Mouse (Mus musculus) neural tube, embryonic 10.5 days (tissue): ENCODE data around the gene Stk33.
A peak's percentile ranks its signal among the peaks of the same experiment; 100 is the strongest.

ENCODE experiments used
- DNase-seq: peaks from one replicate; pipeline ENCODE4 v3.0.0-alpha.2; 2017; ENCODE audit warnings: low spot score; ENCODE audit errors: extremely low spot score

The Stk33 gene

DNA sequence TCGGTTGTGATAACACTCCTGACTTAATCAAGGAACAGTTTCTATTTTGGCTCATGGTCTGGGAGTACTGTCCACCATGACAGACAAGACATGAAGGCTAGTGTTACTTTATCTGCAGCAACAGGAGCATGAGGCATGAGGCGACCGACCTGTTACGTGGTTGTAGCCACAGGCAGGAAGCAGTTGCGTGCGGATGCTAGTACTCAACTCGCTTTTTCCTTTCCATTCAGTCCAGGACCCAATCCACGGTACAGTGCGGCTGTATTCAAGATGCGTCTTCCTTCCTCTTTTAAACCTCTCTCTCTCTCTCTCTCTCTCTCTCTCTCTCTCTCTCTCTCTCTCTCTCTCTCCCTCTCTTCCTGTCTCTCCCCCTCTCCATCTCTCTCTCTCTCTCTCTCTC is 194.1 kb downstream of the Stk33 start:
- no peak for DNase-seq

DNA sequence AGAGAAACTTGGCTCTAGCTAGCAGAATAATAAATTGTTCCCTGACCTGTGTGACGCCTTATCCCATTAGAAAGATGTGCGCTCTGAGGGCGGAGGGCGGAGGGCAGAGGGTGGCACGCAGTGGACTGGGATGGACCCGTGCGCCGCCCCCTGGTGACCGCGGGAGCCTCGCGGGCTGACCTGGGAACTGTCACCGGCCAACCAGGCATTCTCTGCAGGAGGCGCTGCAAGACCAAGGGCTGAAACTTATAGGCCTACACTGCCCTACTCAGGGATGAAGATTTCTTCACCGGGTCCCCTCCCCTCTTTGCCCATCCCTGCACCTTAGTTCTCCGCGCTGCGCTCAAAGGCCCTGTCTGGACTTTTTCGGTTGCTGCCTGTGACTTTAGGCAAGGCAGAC is 197.6 kb downstream of the Stk33 start:
- no peak for DNase-seq

DNA sequence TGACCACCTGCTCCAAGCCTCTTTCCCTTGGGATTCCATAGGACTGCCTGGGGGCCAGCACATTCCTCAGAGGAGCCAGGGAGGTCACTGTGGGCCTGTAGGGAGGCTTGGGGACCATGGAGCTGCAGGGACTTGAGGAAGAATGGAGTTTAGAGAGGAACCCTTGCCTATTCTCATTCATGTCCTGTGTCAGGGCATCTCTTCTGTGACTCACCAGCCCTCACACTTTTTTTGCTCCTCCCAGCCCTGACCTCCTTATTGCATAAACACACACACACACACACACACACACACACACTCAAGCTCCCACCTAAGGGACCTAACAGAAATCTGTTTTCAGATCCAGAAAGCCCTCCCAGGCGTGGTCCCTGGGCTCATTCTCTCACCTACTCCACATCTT is 199.5 kb downstream of the Stk33 start:
- no peak for DNase-seq

DNA sequence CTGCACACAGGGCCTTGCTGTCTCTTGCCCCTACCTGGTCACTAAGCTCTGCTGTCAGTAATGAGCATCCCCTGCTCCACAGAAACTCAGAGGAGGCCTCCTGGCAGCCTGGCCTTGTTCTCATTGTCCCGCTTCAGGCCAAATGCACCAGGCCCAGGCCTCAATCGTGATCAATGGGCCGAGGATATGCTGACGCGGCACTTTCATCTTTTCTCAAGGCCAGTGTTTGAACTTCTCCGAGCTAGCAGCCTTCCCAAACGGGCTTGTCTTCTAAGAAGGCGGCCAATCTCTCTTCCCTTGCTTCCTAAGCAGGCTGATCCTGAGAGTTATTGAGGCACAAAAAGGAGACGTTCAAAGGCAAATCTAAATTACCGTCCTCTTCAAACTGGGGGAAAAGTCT is 200.2 kb downstream of the Stk33 start:
- DNase-seq: no peak

DNA sequence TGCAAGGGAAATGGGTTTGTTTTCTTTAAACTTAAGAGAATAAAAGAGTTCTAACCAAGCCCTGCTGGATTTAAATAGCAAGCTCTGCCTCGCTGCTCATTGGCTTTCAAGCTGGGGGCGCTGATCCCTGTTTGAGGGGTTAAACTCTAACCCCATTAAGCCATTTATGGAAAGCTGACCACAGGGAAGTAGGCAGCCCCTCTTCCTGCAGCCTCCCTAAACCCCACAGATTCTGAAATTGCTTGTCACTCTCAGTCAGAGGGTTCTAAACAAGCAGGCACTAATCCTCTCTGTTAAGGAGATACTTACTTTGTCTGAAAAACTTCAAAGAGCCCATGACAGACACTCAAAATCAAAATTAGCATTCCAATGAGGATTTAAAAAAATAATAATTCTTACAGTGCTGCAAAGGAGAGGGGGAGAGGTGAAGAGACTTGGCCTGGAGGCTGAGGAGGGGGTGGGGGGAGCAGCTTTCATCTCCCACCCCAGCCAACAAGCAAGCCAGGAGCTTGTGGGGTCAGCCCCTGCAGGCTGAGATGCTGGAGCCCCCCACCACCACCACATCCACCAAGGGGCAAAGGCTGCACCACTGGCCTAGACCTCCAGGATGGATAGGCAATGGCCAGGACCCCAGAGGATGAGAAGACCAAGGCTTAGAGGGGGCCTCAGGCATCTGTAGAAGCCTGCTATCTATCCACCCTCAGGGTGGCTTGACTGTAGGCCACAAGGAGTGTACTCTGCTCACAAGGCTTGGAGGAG is 203.8 kb downstream of the Stk33 start:
- DNase-seq: no peak

DNA sequence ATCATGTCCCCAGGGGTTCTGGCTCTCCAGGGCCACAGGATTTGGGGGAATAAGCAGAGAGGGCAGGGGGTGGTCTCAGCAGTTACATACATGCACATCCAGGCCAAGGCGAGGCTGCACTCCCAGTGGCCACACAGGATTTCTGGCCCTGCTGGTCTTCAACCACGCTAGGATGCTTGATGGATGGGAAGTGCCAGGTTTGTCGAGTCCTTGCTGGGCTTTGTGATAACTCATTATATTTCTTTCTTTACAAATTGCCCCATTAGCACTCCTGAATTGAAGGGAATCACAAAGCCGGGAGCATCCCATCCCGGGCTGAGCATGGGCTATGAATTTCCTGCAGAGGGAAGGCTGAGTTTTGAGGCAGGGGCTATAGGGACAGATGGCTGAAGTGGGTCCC is 204.4 kb downstream of the Stk33 start:
- no peak for DNase-seq

DNA sequence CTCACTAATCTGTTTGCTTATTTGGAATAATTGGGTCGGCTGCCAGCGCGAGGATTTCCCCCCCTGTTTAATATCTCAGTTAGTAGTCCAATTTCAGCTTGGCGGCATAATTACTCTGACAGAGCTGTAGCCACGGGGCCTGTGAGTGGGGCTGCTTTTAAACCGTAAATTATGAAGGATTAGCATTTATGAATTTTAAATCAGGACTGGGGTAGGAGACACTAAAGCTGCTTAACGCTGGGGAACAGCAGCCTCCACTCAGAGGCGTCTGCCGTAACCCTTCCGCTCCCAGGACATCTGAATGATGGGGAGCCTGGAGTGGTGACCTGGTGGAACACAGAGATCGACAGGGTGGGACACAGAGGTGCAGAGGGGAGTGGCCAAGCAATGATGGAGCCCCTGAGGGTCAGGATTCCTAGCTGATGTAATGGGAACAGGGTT is 207.0 kb downstream of the Stk33 start:
- no peak for DNase-seq

DNA sequence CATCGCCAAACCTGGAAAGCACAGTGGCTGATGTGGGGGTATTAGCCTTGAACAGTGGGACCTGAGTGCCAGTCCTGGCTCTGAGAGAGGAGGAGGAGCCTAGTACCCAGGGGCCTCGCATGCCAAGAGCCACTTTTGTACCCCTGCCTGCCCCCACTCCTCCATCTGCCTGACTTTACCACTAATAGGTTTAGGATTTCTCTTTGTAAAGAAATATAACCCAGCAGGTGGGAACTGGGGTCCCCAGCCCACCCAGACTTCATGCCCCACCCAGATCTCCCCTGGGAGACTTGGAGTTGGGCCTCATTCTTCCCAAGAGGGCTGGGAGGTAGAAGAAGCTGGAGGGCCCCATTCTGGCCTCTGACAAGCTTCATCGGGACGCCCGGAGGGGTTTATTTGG is 207.6 kb downstream of the Stk33 start:
- no peak for DNase-seq

DNA sequence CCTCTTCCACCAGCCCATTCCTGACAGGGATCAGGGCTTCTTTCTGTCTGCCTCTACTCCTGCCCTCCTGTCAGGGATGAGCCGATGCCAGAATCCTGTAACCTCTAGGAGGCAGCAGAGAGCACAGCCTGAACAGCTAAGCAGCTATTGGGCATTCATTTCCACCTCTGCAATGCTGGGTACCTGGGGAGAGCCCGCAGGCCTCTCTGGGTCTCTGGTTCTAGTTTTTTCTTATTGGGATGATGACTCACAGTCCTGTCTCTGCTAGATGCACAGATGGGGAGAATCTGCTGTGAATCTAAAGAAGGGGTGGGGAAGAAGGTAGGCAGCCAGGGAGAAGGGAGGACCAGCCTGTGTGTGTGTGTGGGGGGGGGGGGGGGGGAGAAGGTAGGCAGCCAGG is 208.1 kb downstream of the Stk33 start:
- peak; percentile 62 for DNase-seq
